26 mouse cellular contexts compared by ENCODE assay signal in genomic region chr14:75307855-75308254, GRCm38 (mm10). TPM values are rescaled to one million over a fixed set of nuclear protein-coding genes. Genes with fewer than 3 reads are reported as not detected.
DNase-seq lines count a peak whose midpoint lies in the region; ATAC-seq lines count a peak whose summit lies in the region.
"Had no signal": no experiment of that assay in that cellular context is flagged by ENCODE, and none has a peak within 500 bp of the region (broad histone marks: within the 10 kb centered on the region; RNA-seq: fewer than 3 reads in every experiment).

No protein-coding gene starts in this region.

- no peak overlapping the region for H3K27ac ChIP-seq in hindbrain, embryonic 15.5 days (replicated peaks)
- no peak overlapping the region for H3K27ac ChIP-seq in hindbrain, embryonic 10.5 days
- H3K27ac ChIP-seq: hindbrain, embryonic 13.5 days; kidney, embryonic 15.5 days; left cerebral cortex, adult 2 months; limb, embryonic 12.5 days; liver, embryonic 15.5 days; lung, embryonic 15.5 days; midbrain, embryonic 12.5 days; stomach, embryonic 15.5 days had no signal

- H3K9me3 ChIP-seq in hindbrain, embryonic 15.5 days = no peaks in the 10 kb centered on the region
- no peaks in the 10 kb centered on the region for H3K9me3 ChIP-seq in hindbrain, embryonic 10.5 days
- H3K9me3 ChIP-seq: hindbrain, embryonic 13.5 days; kidney, embryonic 15.5 days; limb, embryonic 12.5 days; liver, embryonic 15.5 days; lung, embryonic 15.5 days; midbrain, embryonic 12.5 days; stomach, embryonic 15.5 days had no signal

- no peaks in the 10 kb centered on the region for H3K27me3 ChIP-seq in hindbrain, embryonic 15.5 days
- H3K27me3 ChIP-seq in hindbrain, embryonic 10.5 days (ENCODE audit: insufficient read depth, poor library complexity, severe bottlenecking) = no peaks in the 10 kb centered on the region
- H3K27me3 ChIP-seq: CH12.LX; hindbrain, embryonic 13.5 days; kidney, embryonic 15.5 days; limb, embryonic 12.5 days; liver, embryonic 15.5 days; lung, embryonic 15.5 days; midbrain, embryonic 12.5 days; stomach, embryonic 15.5 days had no signal

- peak; percentile 27 for DNase-seq in embryo, embryonic 10 days (ENCODE audit: low spot score)
- no peak for DNase-seq in embryo, embryonic 9.5 days (ENCODE audit: extremely low spot score)
- DNase-seq in hindbrain, embryonic 10.5 days (ENCODE audit: low spot score) = no peak
- DNase-seq in MN1 (ENCODE audit: low spot score) = peak; percentile 51
- peak; percentile 25 for DNase-seq in embryo, embryonic 11 days
- DNase-seq in lung, adult 18-20 months = no peak
- no peak for DNase-seq in urinary bladder, postnatal 14 days (ENCODE audit: low spot score)
- DNase-seq: adrenal gland, adult 8-10 months; cerebellum, adult 11-12 months; cerebellum, adult 9-11 months; gastrocnemius, postnatal 14 days; heart, postnatal 14 days; kidney, adult 18-20 months; kidney, postnatal 25 days; right cerebral cortex, postnatal 25 days; thymus, postnatal 25 days had no signal

- ATAC-seq in hindbrain, embryonic 15.5 days (ENCODE audit: low FRiP score, low read depth) = 0 out of 2 replicates have a peak, but pooled peaks have one; percentile 51

- H3K36me3 ChIP-seq in hindbrain, embryonic 15.5 days = peaks cover 3% of the 10 kb centered on the region
- H3K36me3 ChIP-seq in hindbrain, embryonic 10.5 days = peaks cover 4% of the 10 kb centered on the region; the same call in 1 of the 2 replicates
- H3K36me3 ChIP-seq: lung, embryonic 15.5 days; midbrain, embryonic 12.5 days; stomach, embryonic 15.5 days had no signal

- H3K4me2 ChIP-seq in hindbrain, embryonic 15.5 days = no peak overlapping the region
- H3K4me2 ChIP-seq: hindbrain, embryonic 13.5 days; kidney, embryonic 15.5 days; limb, embryonic 12.5 days; liver, embryonic 15.5 days; lung, embryonic 15.5 days; midbrain, embryonic 12.5 days; stomach, embryonic 15.5 days had no signal

- H3K4me1 ChIP-seq in hindbrain, embryonic 15.5 days (replicated peaks) = 0 out of 2 replicates have a peak, but pooled peaks cover 4% of the 10 kb centered on the region
- peaks cover 3% of the 10 kb centered on the region; the same call in 1 of the 2 replicates for H3K4me1 ChIP-seq in hindbrain, embryonic 10.5 days (replicated peaks)
- H3K4me1 ChIP-seq: kidney, embryonic 15.5 days; limb, embryonic 12.5 days; liver, embryonic 15.5 days; lung, embryonic 15.5 days; midbrain, embryonic 12.5 days; stomach, embryonic 15.5 days had no signal

- no peak overlapping the region for H3K4me3 ChIP-seq in hindbrain, embryonic 15.5 days
- no peak overlapping the region for H3K4me3 ChIP-seq in hindbrain, embryonic 10.5 days
- H3K4me3 ChIP-seq: hindbrain, embryonic 13.5 days; kidney, embryonic 15.5 days; left cerebral cortex, adult 2 months; limb, embryonic 12.5 days; liver, embryonic 15.5 days; lung, embryonic 15.5 days; midbrain, embryonic 12.5 days; stomach, embryonic 15.5 days had no signal

- no peak overlapping the region for H3K9ac ChIP-seq in hindbrain, embryonic 15.5 days
- H3K9ac ChIP-seq: hindbrain, embryonic 13.5 days; kidney, embryonic 15.5 days; limb, embryonic 12.5 days; liver, embryonic 15.5 days; lung, embryonic 15.5 days; midbrain, embryonic 12.5 days; stomach, embryonic 15.5 days had no signal

RNA-seq across cellular contexts. Expression of gene Zc3h13, which starts 23.7 kb away (rescaled TPM):
- polyA plus RNA-seq in hindbrain, embryonic 15.5 days (2015; fragmentation: Nextera tagmentation; extraction: Ambion mirVana) = 44.2 TPM in 2 replicates
- 32.2 and 36.0 TPM in 2 replicates for polyA plus RNA-seq in hindbrain, embryonic 10.5 days (2016; fragmentation: Nextera tagmentation; extraction: Ambion mirVana)

Comparison
In these comparisons a context has a peak if more than half of its experiments do, and no peak if none do; other contexts are left out.
1. DNase-seq: peak in embryo, embryonic 10 days (single experiment), MN1 (single experiment) and embryo, embryonic 11 days (single experiment); none in embryo, embryonic 9.5 days (single experiment), hindbrain, embryonic 10.5 days (single experiment), lung, adult 18-20 months (0 of 2) and urinary bladder, postnatal 14 days (single experiment).